In the genomic region with DNA sequence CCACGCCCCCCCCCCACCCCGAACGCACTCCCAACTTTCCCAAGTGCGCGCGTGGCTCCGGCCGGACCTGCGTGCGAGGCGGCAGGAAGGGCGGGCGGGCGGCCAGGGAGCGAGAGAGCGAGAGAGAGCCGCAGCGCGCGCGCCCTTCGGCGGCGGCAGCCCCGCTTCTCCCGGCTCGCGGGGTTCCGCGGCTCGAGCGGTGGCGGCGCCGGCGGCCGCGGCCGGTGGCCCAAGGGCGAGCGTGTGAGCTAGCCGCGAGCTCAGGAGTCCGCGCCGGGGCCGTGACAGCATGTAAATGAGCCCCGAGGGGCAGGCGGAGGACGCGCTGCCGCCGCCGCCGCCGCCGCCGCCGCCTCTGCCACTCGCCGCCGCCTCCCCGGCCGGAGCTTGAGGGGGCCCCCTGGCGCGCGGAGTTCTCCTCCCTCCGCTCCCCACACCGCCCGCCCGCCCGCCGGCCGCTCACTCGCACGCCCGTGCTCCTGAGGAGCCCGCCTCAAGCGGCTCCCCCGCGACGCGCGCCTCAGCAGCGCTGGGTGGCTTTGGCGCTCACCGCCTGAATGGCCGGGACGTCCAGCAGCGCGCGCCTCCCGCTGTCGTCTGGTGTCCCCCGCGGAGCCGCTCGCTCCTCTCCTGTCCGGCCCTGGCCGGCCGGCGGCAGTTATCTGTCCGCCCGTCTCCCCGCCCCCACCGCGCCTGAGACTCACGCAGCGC, we compare ENCODE assay signal across 8 mouse cellular contexts. TPM values are rescaled to one million over a fixed set of nuclear protein-coding genes. Genes with fewer than 3 reads are reported as not detected.
DNase-seq lines count a peak whose midpoint lies in the region; ATAC-seq and TF ChIP-seq lines count a peak whose summit lies in the region.

No protein-coding gene starts in this region.

- H3K4me2 ChIP-seq in hindbrain, postnatal 0 days (ENCODE audit: low read depth, low read length): peak overlapping the region; percentile 64
- H3K4me2 ChIP-seq in limb, embryonic 14.5 days (replicated peaks; ENCODE audit: low read depth, low read length, severe bottlenecking): peak overlapping the region; percentile 70
- H3K4me2 ChIP-seq in midbrain, embryonic 14.5 days (ENCODE audit: low read length): peak overlapping the region; percentile 73

- 39% methylated on average over 35 of the region's 109 CpGs for WGBS in hindbrain, postnatal 0 days
- WGBS in limb, embryonic 14.5 days: 36% methylated on average over 9 of the region's 109 CpGs
- 22% methylated on average over 41 of the region's 109 CpGs for WGBS in midbrain, embryonic 14.5 days

- no peaks in the 10 kb centered on the region for H3K4me1 ChIP-seq in hindbrain, postnatal 0 days (ENCODE audit: insufficient read depth, low read length)
- H3K4me1 ChIP-seq in limb, embryonic 14.5 days (ENCODE audit: control insufficient read depth, insufficient read depth, low read length): no peaks in the 10 kb centered on the region
- H3K4me1 ChIP-seq in midbrain, embryonic 14.5 days (ENCODE audit: control insufficient read depth, insufficient read depth, low read length): no peaks in the 10 kb centered on the region

- H3K36me3 ChIP-seq in hindbrain, postnatal 0 days (ENCODE audit: insufficient read depth, low read length): no peaks in the 10 kb centered on the region
- H3K36me3 ChIP-seq in limb, embryonic 14.5 days (ENCODE audit: control insufficient read depth, insufficient read depth, low read length): no peaks in the 10 kb centered on the region
- H3K36me3 ChIP-seq in midbrain, embryonic 14.5 days (ENCODE audit: control insufficient read depth, insufficient read depth, low read length): no peaks in the 10 kb centered on the region

- intact Hi-C loops in gastrocnemius, postnatal 14 days (cut with DNase I; ENCODE audit: low total_unique reads): loop anchor here (5.0 kb wide), 1 partner anchor 52 kb away; no protein-coding TSS in a partner anchor

- no peak for TF ChIP-seq POLR2A in limb, embryonic 14.5 days (IDR thresholded peaks at IDR 0.05; ENCODE audit: borderline replicate concordance, extremely low read depth, insufficient read depth, insufficient read length)

- H3K9ac ChIP-seq in hindbrain, postnatal 0 days (replicated peaks; ENCODE audit: low read length): no peak overlapping the region; the same call in 1 of the 2 replicates
- peak overlapping the region; percentile 34; the same call in 1 of the 2 replicates for H3K9ac ChIP-seq in limb, embryonic 14.5 days (ENCODE audit: low read depth, low read length, severe bottlenecking)
- 0 out of 2 replicates have a peak overlapping the region, but pooled peaks have one; percentile 20 for H3K9ac ChIP-seq in midbrain, embryonic 14.5 days (replicated peaks; ENCODE audit: low read length)

- 0 out of 2 replicates have a peak, but pooled peaks cover 4% of the 10 kb centered on the region for H3K27me3 ChIP-seq in hindbrain, postnatal 0 days (ENCODE audit: insufficient read depth, low read length)
- H3K27me3 ChIP-seq in limb, embryonic 14.5 days (ENCODE audit: control insufficient read depth, insufficient read depth, low read length): peaks cover 32% of the 10 kb centered on the region
- peaks cover 29% of the 10 kb centered on the region for H3K27me3 ChIP-seq in midbrain, embryonic 14.5 days (ENCODE audit: control insufficient read depth, insufficient read depth, low read length)

- H3K27ac ChIP-seq in hindbrain, postnatal 0 days: no peak overlapping the region
- no peak overlapping the region for H3K27ac ChIP-seq in limb, embryonic 14.5 days (replicated peaks; ENCODE audit: low read depth, low read length)
- no peak overlapping the region for H3K27ac ChIP-seq in midbrain, embryonic 14.5 days (replicated peaks; ENCODE audit: low read depth, low read length)

- peak; percentile 86 for ATAC-seq in hindbrain, postnatal 0 days
- peak; percentile 83 for ATAC-seq in limb, embryonic 14.5 days (ENCODE audit: low FRiP score, low read depth)
- ATAC-seq in midbrain, embryonic 14.5 days (ENCODE audit: low FRiP score, low TSS enrichment): peak; percentile 78; the same call in 1 of the 2 replicates

- TF ChIP-seq CTCF in hindbrain, postnatal 0 days (IDR thresholded peaks at IDR 0.05; ENCODE audit: low read depth): no peak

- peak overlapping the region; percentile 50 for H3K4me3 ChIP-seq in hindbrain, postnatal 0 days (ENCODE audit: low read length)
- H3K4me3 ChIP-seq in limb, embryonic 14.5 days (replicated peaks; ENCODE audit: low read length): peak overlapping the region; percentile 48
- peak overlapping the region; percentile 48 for H3K4me3 ChIP-seq in midbrain, embryonic 14.5 days (replicated peaks; ENCODE audit: low read depth, low read length)

- peak; percentile 7 for DNase-seq in R1 (ENCODE audit: low read depth, low spot score)
- peak; percentile 54 to 57 for DNase-seq in cerebellum, postnatal 14 days
- peak; percentile 76 for DNase-seq in gastrocnemius, postnatal 14 days
- DNase-seq in hindbrain, postnatal 0 days (ENCODE audit: low spot score): peak; percentile 35
- peak; percentile 11 for DNase-seq in limb, embryonic 14.5 days (ENCODE audit: low spot score)
- peak; percentile 66 for DNase-seq in midbrain, embryonic 14.5 days
- DNase-seq in spleen, postnatal 14 days (ENCODE audit: low spot score in 2 of 2): peak; percentile 42 to 60
- no peak for DNase-seq in adipocyte (ENCODE audit: low spot score)

- no peaks in the 10 kb centered on the region for H3K9me3 ChIP-seq in hindbrain, postnatal 0 days (ENCODE audit: low read length)
- no peaks in the 10 kb centered on the region for H3K9me3 ChIP-seq in limb, embryonic 14.5 days (ENCODE audit: control insufficient read depth, low read length)
- H3K9me3 ChIP-seq in midbrain, embryonic 14.5 days (ENCODE audit: control insufficient read depth, low read length): no peaks in the 10 kb centered on the region

RNA-seq across cellular contexts. Expression of a gene that starts 1.5 kb away (rescaled TPM):
- 100 to 1,000 TPM; 119 to 244 TPM for total RNA-seq in gastrocnemius, postnatal 14 days (2021)
- 102 and 112 TPM in 2 replicates for total RNA-seq in hindbrain, postnatal 0 days (2014; rRNA removed)
- 114 and 117 TPM in 2 replicates for polyA plus RNA-seq in hindbrain, postnatal 0 days (2015; fragmentation: Nextera tagmentation; extraction: Ambion mirVana)
- polyA plus RNA-seq in limb, embryonic 14.5 days (2012; rRNA removed): 52.9 and 57.5 TPM in 2 replicates
- polyA plus RNA-seq in limb, embryonic 14.5 days (2014; fragmentation: Nextera tagmentation; extraction: Ambion mirVana): 96.0 and 104 TPM in 2 replicates
- polyA plus RNA-seq in midbrain, embryonic 14.5 days (2014; fragmentation: Nextera tagmentation; extraction: Ambion mirVana): 106 and 127 TPM in 2 replicates
